Mouse (Mus musculus) forebrain, embryonic 13.5 days (tissue): ENCODE measurements at regions not wholly inside any gene's neighbourhood (a gene's known extent, or its start where the extent isn't known, plus 50 kb on each side); places are given as distances from the start of the nearest gene placed in this dataset.

Experiments used
- ATAC-seq: fragments of 200-750 bp; cut with Nextera tagmentation; 2 replicates; pipeline ENCODE4 v1.8.0; 2017
- H3K27ac ChIP-seq: fragments of 300-500 bp; sonication (generic); 2 replicates; pipeline ENCODE4 v1.5.1; 2015; ENCODE audit warnings: inconsistent platforms, mild to moderate bottlenecking, moderate library complexity
- H3K27me3 ChIP-seq: fragments of 300-500 bp; sonication (generic); 2 replicates; pipeline ENCODE4 v1.6.1; 2015; ENCODE audit warnings: mild to moderate bottlenecking, inconsistent platforms
- H3K36me3 ChIP-seq: fragments of 300-500 bp; sonication (generic); 2 replicates; pipeline ENCODE4 v1.6.1; 2015; ENCODE audit warnings: mild to moderate bottlenecking, inconsistent platforms; ENCODE audit not compliant: poor library complexity, severe bottlenecking
- H3K4me1 ChIP-seq: fragments of 300-500 bp; sonication (generic); 2 replicates; pipeline ENCODE4 v1.6.1; 2015; ENCODE audit warnings: inconsistent platforms
- H3K4me2 ChIP-seq: fragments of 300-500 bp; sonication (generic); 2 replicates; pipeline ENCODE4 v1.6.1; 2015; ENCODE audit warnings: inconsistent platforms, mild to moderate bottlenecking, moderate library complexity
- H3K4me3 ChIP-seq: fragments of 300-500 bp; sonication (generic); 2 replicates; pipeline ENCODE4 v1.5.1; 2015; ENCODE audit warnings: mild to moderate bottlenecking, inconsistent platforms
- H3K9ac ChIP-seq: fragments of 300-500 bp; sonication (generic); 2 replicates; pipeline ENCODE4 v1.6.1; 2015; ENCODE audit warnings: mild to moderate bottlenecking, inconsistent platforms
- H3K9me3 ChIP-seq: fragments of 300-500 bp; sonication (generic); replicated peaks from 2 replicates; pipeline ENCODE4 v1.6.1; 2016; ENCODE audit warnings: inconsistent platforms
- WGBS: fragments of 180-500 bp; shearing (Covaris S2); methylation state at CpG from one replicate; pipeline ENCODE4 v1.1.7; 2015; 5-methylcytosine and 5-hydroxymethylcytosine counted together

GRCm38 (mm10) chr6:140368354-140369069, 55.3 kb upstream of the Plekha5 start:
- WGBS = 76% methylated on average over 8 of the region's 8 CpGs
- no peaks in the 10 kb centered on the region for H3K27me3 ChIP-seq
- ATAC-seq = no peak
- no peak overlapping the region for H3K9ac ChIP-seq
- no peak overlapping the region for H3K4me3 ChIP-seq
- H3K27ac ChIP-seq = no peak overlapping the region
- H3K4me2 ChIP-seq = no peak overlapping the region
- H3K9me3 ChIP-seq = no peaks in the 10 kb centered on the region
- H3K36me3 ChIP-seq = no peaks in the 10 kb centered on the region
- no peaks in the 10 kb centered on the region for H3K4me1 ChIP-seq

- Histone ChIP-seq H3K4me1 (no peaks in the 10 kb centered on the region), H3K27me3 (no peaks in the 10 kb centered on the region), H3K9me3 (no peaks in the 10 kb centered on the region), H3K4me2 (no peak overlapping the region), H3K9ac (no peak overlapping the region), H3K27ac (no peak overlapping the region), H3K36me3 (no peaks in the 10 kb centered on the region), H3K4me3 (no peak overlapping the region)
- ATAC-seq = no peak
- WGBS = 84% methylated on average over 6 of the region's 6 CpGs
Measured at GRCm38 (mm10) chr6:140367303-140367702, 56.6 kb upstream of the Plekha5 start.

- H3K27ac ChIP-seq = no peak overlapping the region
- no peak for ATAC-seq
- H3K4me1 ChIP-seq = no peaks in the 10 kb centered on the region
- H3K36me3 ChIP-seq = no peaks in the 10 kb centered on the region
- H3K4me2 ChIP-seq = no peak overlapping the region
- WGBS = 76% methylated on average over 3 of the region's 3 CpGs
- H3K27me3 ChIP-seq = no peaks in the 10 kb centered on the region
- no peaks in the 10 kb centered on the region for H3K9me3 ChIP-seq
- no peak overlapping the region for H3K9ac ChIP-seq
- no peak overlapping the region for H3K4me3 ChIP-seq
Measured at GRCm38 (mm10) chr6:140366791-140367190, 57.1 kb upstream of the Plekha5 start.

DNA sequence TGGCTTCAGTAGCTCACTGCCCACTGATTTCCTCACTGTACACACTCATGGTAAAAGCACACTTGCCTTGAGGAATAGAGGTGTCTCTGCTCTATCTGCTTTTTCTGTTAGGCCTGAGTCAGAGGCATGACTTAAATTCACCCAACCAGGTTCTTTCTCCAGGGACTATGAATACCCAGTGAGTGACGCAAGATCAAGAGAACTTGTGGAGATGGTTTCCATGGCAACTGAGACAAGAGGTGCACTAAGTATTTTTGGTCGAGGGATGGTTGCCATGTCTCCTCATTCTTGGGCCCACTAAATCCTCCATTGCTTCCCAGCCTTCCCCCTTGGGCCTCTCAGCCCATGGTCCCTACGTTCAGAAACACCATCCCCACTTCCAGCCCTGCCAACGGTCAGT, 62.9 kb upstream of the Plekha5 start:
- no peak overlapping the region for H3K27ac ChIP-seq
- no peak overlapping the region for H3K4me3 ChIP-seq
- WGBS = 69% methylated on average over 4 of the region's 4 CpGs
- H3K4me2 ChIP-seq = no peak overlapping the region
- no peaks in the 10 kb centered on the region for H3K4me1 ChIP-seq
- no peak overlapping the region for H3K9ac ChIP-seq
- no peaks in the 10 kb centered on the region for H3K9me3 ChIP-seq
- no peak for ATAC-seq
- H3K36me3 ChIP-seq = no peaks in the 10 kb centered on the region
- no peaks in the 10 kb centered on the region for H3K27me3 ChIP-seq

DNA sequence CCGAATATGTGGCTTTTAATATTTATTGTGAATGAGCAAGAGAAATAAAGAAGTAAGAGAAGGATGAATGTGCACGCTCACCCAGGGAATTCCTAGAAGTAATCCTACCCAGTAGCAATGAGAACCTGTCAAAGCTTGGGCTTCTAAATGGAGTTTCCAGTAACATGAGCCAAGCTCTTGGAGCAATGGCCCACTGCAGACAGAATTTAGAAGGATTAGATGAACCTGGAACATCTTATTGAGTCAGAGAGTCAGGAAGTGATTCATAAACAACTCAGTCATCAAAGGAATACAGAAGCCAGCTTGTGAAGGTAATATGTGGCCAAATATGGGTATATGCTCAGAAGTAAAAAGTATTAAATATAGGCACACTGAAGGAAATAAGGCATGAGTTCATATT, 66.0 kb upstream of the Plekha5 start:
- H3K4me2 ChIP-seq = no peak overlapping the region
- H3K27ac ChIP-seq = no peak overlapping the region
- no peaks in the 10 kb centered on the region for H3K27me3 ChIP-seq
- no peaks in the 10 kb centered on the region for H3K36me3 ChIP-seq
- H3K9ac ChIP-seq = no peak overlapping the region
- 89% methylated on average over 2 of the region's 2 CpGs for WGBS
- H3K4me1 ChIP-seq = no peaks in the 10 kb centered on the region
- H3K4me3 ChIP-seq = no peak overlapping the region
- H3K9me3 ChIP-seq = no peaks in the 10 kb centered on the region
- no peak for ATAC-seq

- Histone ChIP-seq H3K9ac (no peak overlapping the region), H3K4me1 (no peaks in the 10 kb centered on the region), H3K36me3 (no peaks in the 10 kb centered on the region), H3K4me3 (no peak overlapping the region), H3K27ac (no peak overlapping the region), H3K9me3 (no peaks in the 10 kb centered on the region), H3K27me3 (no peaks in the 10 kb centered on the region), H3K4me2 (no peak overlapping the region)
- no peak for ATAC-seq
- WGBS = 84% methylated on average over 8 of the region's 8 CpGs
Measured at GRCm38 (mm10) chr6:140357300-140357699, 66.6 kb upstream of the Plekha5 start.

DNA sequence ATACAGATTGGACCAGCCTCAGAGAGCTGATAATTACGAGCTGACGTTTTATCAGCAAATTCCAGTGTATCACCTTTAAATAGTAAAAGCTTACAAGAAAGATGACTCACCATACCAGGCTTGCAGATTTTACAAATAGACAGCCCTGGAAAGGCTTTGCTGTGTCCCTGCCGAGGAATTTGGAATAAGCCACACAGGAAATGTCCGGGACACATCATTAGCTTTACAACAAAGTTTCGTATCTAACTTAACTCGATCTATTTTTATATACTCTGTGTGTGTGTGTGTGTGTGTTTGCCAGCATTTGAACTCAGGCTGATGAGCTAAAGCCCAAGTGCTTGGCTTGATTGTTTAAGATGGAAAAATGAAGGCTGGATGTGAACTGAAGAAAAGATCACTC, 69.8 kb upstream of the Plekha5 start:
- WGBS = 90% methylated on average over 6 of the region's 6 CpGs
- H3K27me3 ChIP-seq = no peaks in the 10 kb centered on the region

GRCm38 (mm10) chr6:140353610-140354009, 70.2 kb upstream of the Plekha5 start:
- ATAC-seq = no peak
- H3K4me3 ChIP-seq = no peak overlapping the region
- no peaks in the 10 kb centered on the region for H3K27me3 ChIP-seq
- H3K27ac ChIP-seq = no peak overlapping the region
- WGBS = 86% methylated on average over 6 of the region's 6 CpGs
- H3K9ac ChIP-seq = no peak overlapping the region
- no peak overlapping the region for H3K4me2 ChIP-seq
- no peaks in the 10 kb centered on the region for H3K36me3 ChIP-seq
- H3K9me3 ChIP-seq = no peaks in the 10 kb centered on the region
- H3K4me1 ChIP-seq = 0 out of 2 replicates have a peak, but pooled peaks cover 2% of the 10 kb centered on the region

More for the DNA sequence above, 69.8 kb upstream of the Plekha5 start:
- Histone ChIP-seq H3K4me2 (no peak overlapping the region), H3K27ac (no peak overlapping the region), H3K36me3 (no peaks in the 10 kb centered on the region), H3K9me3 (no peaks in the 10 kb centered on the region), H3K9ac (no peak overlapping the region), H3K4me3 (no peak overlapping the region), H3K4me1 (0 out of 2 replicates have a peak, but pooled peaks cover 2% of the 10 kb centered on the region)
- no peak for ATAC-seq

GRCm38 (mm10) chr6:140351365-140352095, 72.3 kb upstream of the Plekha5 start:
- no peaks in the 10 kb centered on the region for H3K9me3 ChIP-seq
- H3K4me1 ChIP-seq = 0 out of 2 replicates have a peak, but pooled peaks cover 2% of the 10 kb centered on the region
- H3K4me3 ChIP-seq = no peak overlapping the region
- no peak overlapping the region for H3K27ac ChIP-seq
- no peaks in the 10 kb centered on the region for H3K36me3 ChIP-seq
- peak; percentile 58; the same call in 1 of the 2 replicates for ATAC-seq
- no peak overlapping the region for H3K9ac ChIP-seq
- 48% methylated on average over 3 of the region's 6 CpGs for WGBS
- no peak overlapping the region for H3K4me2 ChIP-seq
- H3K27me3 ChIP-seq = no peaks in the 10 kb centered on the region

DNA sequence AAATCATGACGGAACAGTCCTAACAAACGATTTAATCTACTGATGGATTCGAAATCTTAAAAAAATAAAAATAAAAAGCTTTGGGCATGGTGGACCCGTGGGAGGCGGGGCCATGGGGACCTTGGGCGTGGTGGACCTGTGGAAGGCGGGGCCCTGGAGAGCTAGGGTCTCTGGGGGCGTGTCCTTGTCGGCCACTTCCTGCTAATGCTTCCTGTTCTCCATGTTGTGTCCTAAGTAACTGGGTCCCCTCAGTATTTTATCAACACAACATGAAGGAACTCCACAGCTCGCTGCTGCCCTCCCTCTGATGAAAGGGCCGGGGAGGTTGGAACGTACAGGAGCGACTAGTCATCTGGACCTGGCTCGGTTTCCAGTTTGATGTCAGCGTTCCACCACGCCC, 75.3 kb upstream of the Plekha5 start:
- H3K4me1 ChIP-seq = 0 out of 2 replicates have a peak, but pooled peaks cover 2% of the 10 kb centered on the region
- ATAC-seq = no peak
- H3K9ac ChIP-seq = no peak overlapping the region
- no peaks in the 10 kb centered on the region for H3K9me3 ChIP-seq
- no peak overlapping the region for H3K4me2 ChIP-seq
- no peak overlapping the region for H3K4me3 ChIP-seq
- 95% methylated on average over 16 of the region's 16 CpGs for WGBS
- no peak overlapping the region for H3K27ac ChIP-seq
- H3K36me3 ChIP-seq = no peaks in the 10 kb centered on the region
- H3K27me3 ChIP-seq = no peaks in the 10 kb centered on the region

GRCm38 (mm10) chr6:140346929-140347328, 76.9 kb upstream of the Plekha5 start:
- 82% methylated on average over 6 of the region's 6 CpGs for WGBS
- Histone ChIP-seq H3K27ac (no peak overlapping the region), H3K9me3 (no peaks in the 10 kb centered on the region), H3K36me3 (no peaks in the 10 kb centered on the region), H3K4me1 (0 out of 2 replicates have a peak, but pooled peaks cover 6% of the 10 kb centered on the region), H3K4me2 (no peak overlapping the region), H3K9ac (no peak overlapping the region), H3K4me3 (no peak overlapping the region), H3K27me3 (no peaks in the 10 kb centered on the region)
- ATAC-seq = no peak

DNA sequence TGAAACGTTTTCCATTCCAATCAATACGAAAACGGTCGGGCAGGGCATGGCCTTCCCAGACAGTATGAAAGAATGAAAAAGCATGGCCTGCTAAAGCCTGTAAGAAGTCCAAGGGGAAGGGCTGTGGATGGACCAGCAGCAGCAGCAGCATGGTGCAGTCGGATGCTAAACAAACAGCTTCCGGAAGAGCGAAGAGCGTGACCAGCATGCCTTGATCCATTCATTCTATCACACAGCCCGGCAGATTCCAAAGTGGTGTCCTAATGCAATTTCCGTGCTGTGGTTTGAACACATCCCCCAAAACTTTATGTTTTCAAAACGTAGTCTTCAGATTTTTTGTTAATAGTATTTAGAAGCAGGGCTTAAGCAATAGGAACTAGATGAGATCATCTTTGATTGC, 80.2 kb upstream of the Plekha5 start:
- 85% methylated on average over 11 of the region's 11 CpGs for WGBS
- Histone ChIP-seq H3K9me3 (no peaks in the 10 kb centered on the region), H3K9ac (no peak overlapping the region), H3K27ac (no peak overlapping the region), H3K27me3 (no peaks in the 10 kb centered on the region), H3K36me3 (no peaks in the 10 kb centered on the region), H3K4me2 (no peak overlapping the region), H3K4me1 (0 out of 2 replicates have a peak, but pooled peaks cover 3% of the 10 kb centered on the region), H3K4me3 (no peak overlapping the region)
- no peak for ATAC-seq
